Mouse (Mus musculus) 3T3-L1 (cell line): ENCODE measurements at regions not wholly inside any gene's neighbourhood (a gene's known extent, or its start where the extent isn't known, plus 50 kb on each side); places are given as distances from the start of the nearest gene placed in this dataset.

ENCODE experiments used
- DNase-seq: peaks from one replicate; pipeline ENCODE4 v3.0.0-alpha.2; 2015; ENCODE audit warnings: low read depth, low spot score

DNA sequence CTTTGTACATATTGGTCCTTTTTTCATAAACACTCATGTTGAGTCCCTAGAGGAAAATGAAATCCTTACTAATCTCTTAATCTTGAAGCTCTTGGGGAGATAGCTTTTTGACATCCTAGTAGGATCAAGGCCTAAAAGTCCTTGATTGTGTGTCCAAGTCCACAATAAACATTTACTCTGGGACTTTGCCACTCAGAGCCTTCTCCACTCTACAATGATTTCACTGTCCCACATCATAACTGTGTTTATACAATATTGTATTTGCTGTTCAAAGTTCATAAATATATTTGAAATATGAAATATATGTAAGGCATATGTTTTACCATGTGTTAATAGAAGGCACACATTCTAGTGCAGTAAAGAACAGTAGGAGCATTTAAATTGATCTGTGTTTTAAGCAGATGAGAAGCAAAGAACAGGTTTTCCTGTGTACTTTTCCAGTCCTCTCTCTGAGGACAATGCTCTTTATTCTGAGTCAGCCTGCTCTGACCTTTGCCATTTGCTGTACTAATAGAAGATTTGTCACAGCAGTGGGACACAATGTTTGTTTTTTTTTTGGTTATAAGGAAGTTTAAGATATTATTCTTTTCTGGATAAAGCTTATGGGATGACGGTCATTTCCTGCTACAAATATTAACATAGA, 130.7 kb upstream of the Gprin3 start:
- no peak for DNase-seq

DNA sequence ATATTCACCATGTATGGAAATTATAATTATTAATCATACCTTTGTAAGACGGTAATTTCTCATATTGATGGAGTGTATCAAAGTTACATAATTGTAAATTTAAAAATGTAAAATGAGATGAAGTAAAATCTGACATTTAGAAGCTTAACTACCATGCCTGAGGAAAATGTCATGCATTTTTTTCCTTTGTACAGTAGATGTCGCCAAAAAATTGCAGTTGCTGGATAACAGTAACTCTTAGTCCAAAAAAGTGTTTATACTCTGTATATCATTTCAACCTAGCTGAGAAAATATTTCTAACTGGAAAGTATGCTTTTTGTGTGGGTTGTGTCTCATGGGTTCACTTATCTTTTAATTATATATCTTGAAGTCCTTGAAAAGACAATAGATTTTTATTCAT, 110.9 kb upstream of the Gprin3 start:
- peak; percentile 31 for DNase-seq

DNA sequence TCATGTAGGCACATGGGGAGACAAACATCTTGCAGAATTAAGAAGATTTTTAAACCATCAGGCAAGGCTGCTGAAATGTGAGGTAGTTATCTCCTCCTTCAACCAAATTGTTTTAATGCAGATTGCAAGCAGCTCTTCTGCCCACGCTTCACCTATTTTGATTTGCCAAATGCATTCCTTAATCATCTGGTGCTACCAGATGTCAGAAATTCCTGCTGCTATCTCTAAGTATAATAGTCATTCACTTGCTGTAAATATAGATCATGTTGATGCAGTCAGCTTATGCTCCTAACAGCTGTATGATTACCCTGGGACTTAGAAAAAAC, 98.8 kb upstream of the Gprin3 start:
- no peak for DNase-seq

DNA sequence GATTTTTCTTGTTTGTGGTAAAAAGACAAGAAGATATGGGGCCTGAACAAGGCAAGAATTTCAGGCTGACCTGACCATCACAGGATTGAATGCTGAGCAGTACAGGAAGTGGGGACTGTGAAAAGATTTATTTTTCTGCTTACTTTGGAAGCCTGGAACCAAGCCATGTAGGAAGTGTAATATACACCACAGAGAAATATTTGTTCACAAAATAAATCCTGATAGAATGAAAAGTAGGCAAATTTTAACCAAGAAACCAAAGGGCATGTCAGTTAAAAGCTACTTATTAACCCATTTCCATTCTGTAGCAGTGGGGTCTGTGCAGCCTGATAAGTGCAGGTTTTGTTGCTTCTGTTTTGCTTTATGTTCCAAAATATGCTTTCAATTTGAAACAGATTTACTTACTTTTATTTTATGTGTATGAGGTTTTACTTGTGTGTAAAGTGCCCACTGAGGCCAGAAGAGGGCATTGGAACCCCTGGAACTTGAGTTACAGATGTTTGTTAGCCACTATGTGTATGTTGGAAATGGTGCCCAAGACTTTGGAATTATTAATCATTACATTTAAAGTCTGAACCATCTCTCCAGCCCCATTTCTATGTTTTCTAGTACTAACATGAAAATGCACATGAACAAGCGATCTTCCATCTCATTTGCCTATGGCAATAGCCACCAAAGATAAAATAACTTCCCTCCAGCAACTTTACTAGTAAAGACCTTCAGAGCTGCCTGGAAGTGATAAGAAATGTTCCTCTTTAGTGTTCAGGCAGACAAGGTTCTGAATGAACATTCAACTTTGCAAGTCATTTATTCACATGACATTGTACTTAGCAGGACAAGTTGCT, 98.2 kb upstream of the Gprin3 start:
- no peak for DNase-seq

DNA sequence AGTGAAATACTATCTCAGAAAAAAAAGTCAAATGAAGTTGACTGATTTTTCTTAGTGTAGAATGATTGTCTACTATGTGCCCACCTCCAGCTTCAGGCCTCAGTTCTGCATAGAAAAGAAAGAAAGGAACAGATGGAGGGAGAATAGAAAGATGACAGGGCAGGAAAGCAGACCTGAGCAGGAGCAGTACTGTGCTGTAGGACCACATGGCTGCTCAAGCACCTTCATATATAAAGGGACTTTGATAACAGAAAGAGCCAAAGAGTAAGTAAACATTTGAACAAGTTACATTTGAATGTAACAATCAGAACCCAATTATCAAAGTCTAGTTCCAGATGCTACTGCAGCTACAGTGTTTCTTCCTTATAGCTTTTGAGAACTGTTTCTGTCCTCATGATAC, 96.9 kb upstream of the Gprin3 start:
- no peak for DNase-seq

DNA sequence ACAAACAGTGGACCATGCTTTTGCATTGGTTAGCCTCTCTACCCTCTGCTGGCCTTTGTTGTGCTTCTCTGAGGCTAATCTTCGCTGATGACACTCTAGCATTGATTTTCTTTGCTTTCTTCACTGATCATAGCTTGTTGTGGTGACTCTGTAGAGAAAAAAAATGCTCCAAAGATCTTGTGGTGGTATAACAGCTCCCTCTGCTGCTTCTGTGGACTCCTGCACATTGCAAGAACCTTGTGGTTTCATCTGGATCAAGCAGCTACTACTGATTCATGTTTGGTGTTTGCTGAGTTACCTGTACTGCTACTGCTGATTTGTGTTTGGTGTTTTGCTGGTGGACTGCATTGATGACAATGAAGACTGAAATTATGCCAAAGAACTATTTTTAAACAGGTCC, 74.7 kb upstream of the Gprin3 start:
- DNase-seq = peak; percentile 49

DNA sequence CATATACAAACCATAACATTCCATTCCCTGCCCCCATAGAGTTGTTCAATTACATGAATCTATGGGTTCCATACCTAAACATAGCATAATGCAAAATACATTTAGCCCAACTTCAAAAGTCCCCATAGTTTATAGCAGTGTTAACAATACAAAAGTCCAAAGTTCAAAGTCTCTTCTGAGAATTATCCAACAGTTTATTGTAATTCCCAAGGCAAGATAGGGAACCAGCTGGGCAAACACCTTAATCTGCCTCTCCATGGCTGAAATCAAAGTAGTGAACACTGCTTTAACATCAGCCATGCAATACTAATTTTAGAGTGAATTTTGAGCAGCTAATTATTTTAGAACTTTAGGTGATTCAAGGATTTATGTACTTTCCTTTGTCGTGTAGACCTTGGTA, 72.7 kb upstream of the Gprin3 start:
- DNase-seq = no peak

DNA sequence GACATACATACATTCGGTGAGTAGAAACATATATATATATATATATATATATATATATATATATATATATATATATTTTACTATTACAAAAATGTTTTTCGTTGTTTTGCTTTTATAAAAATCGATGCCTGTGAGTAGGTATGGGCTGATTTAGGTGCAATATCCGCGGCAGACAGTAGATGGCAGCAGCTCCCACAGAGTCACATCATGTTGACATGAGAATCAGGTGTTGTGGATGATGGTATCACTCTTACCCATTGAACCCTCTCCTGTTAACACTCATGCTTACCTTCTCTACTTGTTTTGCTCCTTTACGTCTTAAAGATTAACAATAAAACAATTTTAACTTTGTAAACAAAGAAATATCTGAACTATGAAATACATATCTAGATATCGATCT, 72.0 kb upstream of the Gprin3 start:
- peak; percentile 80 for DNase-seq

DNA sequence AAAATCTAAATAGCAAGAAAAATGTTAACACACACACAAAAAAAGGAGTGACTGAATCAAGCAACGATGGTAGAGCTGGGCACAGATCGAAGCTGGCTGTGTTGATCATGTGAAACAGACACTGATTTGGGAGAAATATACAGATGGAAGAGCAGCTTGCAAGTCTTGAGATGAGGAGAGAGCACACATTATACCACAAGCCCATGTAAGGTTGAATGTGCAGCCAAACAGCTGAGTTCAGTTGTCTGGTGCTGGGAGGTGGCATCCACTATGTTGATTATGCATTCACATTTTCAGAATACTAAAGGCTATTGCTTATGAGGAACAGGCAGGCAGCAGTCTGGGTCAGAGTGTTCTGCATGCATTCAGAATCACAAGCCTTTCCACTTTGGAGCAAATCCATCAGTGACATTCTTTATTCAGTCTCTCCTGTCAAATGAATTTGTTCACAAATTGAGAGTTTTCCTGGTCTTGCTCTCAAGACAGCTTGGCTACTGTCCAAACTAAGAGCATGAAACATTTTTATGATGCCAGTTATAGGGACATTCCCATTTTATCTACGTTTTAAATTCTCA, 63.0 kb upstream of the Gprin3 start:
- DNase-seq = no peak

DNA sequence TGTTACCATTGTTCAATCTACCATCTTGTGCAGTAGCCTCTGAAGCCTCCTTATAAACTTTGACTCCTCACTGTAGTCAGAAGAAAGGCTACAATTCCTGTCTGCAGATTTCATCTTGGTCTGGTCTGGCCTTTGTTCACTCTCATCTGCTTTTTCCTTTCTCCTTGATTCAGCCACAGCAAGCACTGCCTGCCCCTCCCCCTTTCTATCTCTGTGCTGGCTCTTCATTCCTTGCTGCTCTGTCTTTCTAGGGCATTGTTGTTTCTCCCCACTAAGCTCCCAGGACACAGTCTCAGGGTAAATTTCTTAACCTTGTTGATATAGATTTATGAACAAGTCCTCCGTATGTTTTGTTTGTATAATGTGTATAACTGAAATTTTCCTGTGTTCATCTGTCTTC, 62.3 kb upstream of the Gprin3 start:
- no peak for DNase-seq

DNA sequence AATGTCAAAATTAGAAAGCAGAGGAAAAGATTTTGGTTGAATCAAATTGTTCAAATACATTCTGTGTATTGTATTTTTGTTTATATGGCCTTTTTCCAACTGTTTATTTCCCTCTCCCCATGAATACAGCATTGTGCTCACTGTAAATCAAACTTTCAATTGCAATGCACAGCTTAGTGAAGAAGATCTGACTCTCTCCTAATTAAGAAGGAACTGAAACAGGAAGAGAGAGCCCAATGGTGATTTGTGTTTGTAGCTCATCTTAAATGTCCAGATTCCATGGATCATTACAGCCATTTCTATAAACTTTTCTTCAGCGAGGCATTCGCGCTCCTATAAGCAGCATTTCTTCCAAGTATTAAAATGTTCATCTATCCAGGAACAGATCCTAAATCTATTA, 57.9 kb upstream of the Gprin3 start:
- DNase-seq = no peak

DNA sequence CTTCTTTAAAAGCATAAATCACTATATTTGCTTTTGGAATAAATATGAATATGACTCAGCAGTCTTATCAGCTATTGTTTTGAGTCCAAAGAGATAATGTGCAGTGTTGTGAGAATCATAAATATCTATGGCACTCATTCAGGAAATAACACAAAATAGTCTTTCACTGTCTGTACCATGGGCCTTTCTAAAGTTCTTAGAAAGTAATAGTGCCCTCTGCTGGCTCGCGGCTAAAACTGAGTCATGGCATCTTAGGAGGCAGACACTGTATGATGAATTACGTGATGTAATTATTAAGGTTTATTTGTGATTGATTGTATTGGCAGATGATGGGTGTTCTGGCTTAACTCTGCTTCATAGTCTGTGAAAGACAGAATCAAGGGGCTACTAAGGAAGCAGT, 57.5 kb upstream of the Gprin3 start:
- peak; percentile 85 for DNase-seq
